Mouse (Mus musculus): ENCODE data around the gene Cacna2d2.

Cacna2d2 gene

GRCm38 (mm10) chr9:107494238-107494637 is 94.8 kb downstream of the Cacna2d2 start:
- in situ Hi-C loops (cut with MboI, MseI), result no loop called here

GRCm38 (mm10) chr9:107496359-107496758 is 96.9 kb downstream of the Cacna2d2 start:
- in situ Hi-C loops (cut with MboI, MseI), result no loop called here

- in situ Hi-C loops (cut with MboI, MseI), result no loop called here
Observed at GRCm38 (mm10) chr9:107500708-107501286, 101.4 kb downstream of the Cacna2d2 start.

GRCm38 (mm10) chr9:107502131-107502846 is 102.9 kb downstream of the Cacna2d2 start:
- in situ Hi-C loops (cut with MboI, MseI), result no loop called here

- in situ Hi-C loops (cut with MboI, MseI), result no loop called here
Observed at GRCm38 (mm10) chr9:107504662-107505537, 105.5 kb downstream of the Cacna2d2 start.

GRCm38 (mm10) chr9:107508266-107508665 is 108.9 kb downstream of the Cacna2d2 start:
- in situ Hi-C loops (cut with MboI, MseI), result no loop called here

GRCm38 (mm10) chr9:107510384-107511100 is 111.1 kb downstream of the Cacna2d2 start:
- in situ Hi-C loops (cut with MboI, MseI), result loop anchor here (5.0 kb wide), 2 partner anchors 53 to 143 kb away; no protein-coding TSS in a partner anchor

- in situ Hi-C loops (cut with MboI, MseI), result loop anchor here (5.0 kb wide), 2 partner anchors 54 to 144 kb away; no protein-coding TSS in a partner anchor
Observed at GRCm38 (mm10) chr9:107511436-107511835, 112.0 kb downstream of the Cacna2d2 start.

- in situ Hi-C loops (cut with MboI, MseI), result loop anchor here (5.0 kb wide), 2 partner anchors 55 to 145 kb away; no protein-coding TSS in a partner anchor
Observed at GRCm38 (mm10) chr9:107512326-107512725, 112.9 kb downstream of the Cacna2d2 start.

GRCm38 (mm10) chr9:107514303-107514955 is 115.0 kb downstream of the Cacna2d2 start:
- in situ Hi-C loops (cut with MboI, MseI), result loop anchor here (5.0 kb wide), 2 partner anchors 57 to 147 kb away; no protein-coding TSS in a partner anchor

- in situ Hi-C loops (cut with MboI, MseI), result loop anchor here (5.0 kb wide), 1 partner anchor 623 kb away; no protein-coding TSS in a partner anchor
Observed at GRCm38 (mm10) chr9:107520331-107520730, 120.9 kb downstream of the Cacna2d2 start.

- in situ Hi-C loops (cut with MboI, MseI), result loop anchor here (5.0 kb wide), 1 partner anchor 624 kb away; no protein-coding TSS in a partner anchor
Observed at GRCm38 (mm10) chr9:107521190-107521589, 121.8 kb downstream of the Cacna2d2 start.

- in situ Hi-C loops (cut with MboI, MseI), result loop anchor here (5.0 kb wide), 1 partner anchor 625 kb away; no protein-coding TSS in a partner anchor
Observed at GRCm38 (mm10) chr9:107521711-107522399, 122.4 kb downstream of the Cacna2d2 start.

GRCm38 (mm10) chr9:107522400-107522711 is 122.9 kb downstream of the Cacna2d2 start:
- in situ Hi-C loops (cut with MboI, MseI), result loop anchor here (5.0 kb wide), 1 partner anchor 625 kb away; no protein-coding TSS in a partner anchor

GRCm38 (mm10) chr9:107526198-107527026 is 127.0 kb downstream of the Cacna2d2 start:
- in situ Hi-C loops (cut with MboI, MseI), result loop anchor here (25.0 kb wide), 1 partner anchor 1536 kb away; the partner anchor contains the start of genes Atrip and Trex1

- in situ Hi-C loops (cut with MboI, MseI), result loop anchor here (25.0 kb wide), 1 partner anchor 1528 kb away; the partner anchor contains the start of genes Atrip and Trex1
Observed at GRCm38 (mm10) chr9:107533791-107534407, 134.5 kb downstream of the Cacna2d2 start, which contains the start of gene Tmem115. Tmem115 (plus strand) TSS chr9:107533945.

- in situ Hi-C loops (cut with MboI, MseI), result loop anchor here (25.0 kb wide), 1 partner anchor 1528 kb away; the partner anchor contains the start of genes Atrip and Trex1
Observed at GRCm38 (mm10) chr9:107534408-107535202, 135.2 kb downstream of the Cacna2d2 start.

All from T-helper 2 cell (primary cell).